Mouse (Mus musculus) cerebellum, adult 9-10 months (tissue): ENCODE data around the gene Rad50.

ENCODE experiments used
- DNase-seq: peaks from one replicate; pipeline ENCODE4 v3.0.0; 2022

The Rad50 gene

DNA sequence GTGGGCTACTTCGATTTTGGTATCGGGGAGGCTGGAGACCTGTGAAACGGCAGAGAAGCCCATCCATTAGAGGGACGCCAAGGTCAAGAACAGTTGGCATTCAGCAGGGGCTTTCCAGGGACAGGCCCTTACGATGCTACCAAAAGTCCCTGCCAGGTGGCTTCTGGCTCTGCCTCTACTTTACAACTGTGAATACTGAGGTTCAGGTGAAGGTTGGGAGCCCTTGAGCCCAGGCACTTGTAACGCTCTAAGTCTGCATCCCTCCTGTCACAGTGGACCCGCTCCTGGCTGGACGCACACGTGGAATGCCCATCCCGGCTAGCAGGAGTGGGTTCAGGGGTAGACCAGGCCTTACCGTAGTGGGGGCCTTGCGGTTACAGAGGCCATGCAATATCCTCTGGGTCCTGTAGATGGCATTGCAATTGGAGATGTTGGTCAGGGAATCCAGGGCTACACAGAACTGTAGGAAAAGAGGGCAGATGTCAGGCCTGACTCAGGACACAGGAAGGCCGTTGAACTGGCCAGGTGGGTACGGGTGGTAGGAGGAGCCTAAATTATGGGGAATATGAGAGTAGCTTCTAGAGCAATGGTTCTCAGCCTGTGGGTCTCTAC lies 74.9 kb downstream of the Rad50 start:
- no peak for DNase-seq

DNA sequence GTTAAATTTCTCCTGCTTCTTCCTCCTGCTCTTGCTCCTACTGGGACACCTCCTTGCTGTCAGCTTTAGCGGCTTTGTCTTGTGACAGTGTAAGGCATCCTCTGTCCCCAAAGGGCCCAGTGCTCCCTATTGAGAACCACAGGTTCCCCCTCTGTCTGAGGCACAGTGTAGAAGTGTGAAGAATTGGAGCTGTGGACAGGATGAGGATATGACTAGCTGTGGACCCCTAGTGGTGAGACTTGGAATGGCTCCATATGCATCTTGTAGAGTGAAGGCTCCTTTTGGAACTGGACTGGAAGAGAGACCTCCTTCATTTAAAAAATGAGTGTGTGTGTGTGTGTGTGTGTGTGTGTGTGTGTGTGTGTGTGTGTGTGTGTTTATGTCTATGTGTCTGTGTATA lies 79.3 kb downstream of the Rad50 start:
- DNase-seq = peak; percentile 86

GRCm38 (mm10) chr11:53626802-53627373 lies 80.2 kb downstream of the Rad50 start:
- no peak for DNase-seq

DNA sequence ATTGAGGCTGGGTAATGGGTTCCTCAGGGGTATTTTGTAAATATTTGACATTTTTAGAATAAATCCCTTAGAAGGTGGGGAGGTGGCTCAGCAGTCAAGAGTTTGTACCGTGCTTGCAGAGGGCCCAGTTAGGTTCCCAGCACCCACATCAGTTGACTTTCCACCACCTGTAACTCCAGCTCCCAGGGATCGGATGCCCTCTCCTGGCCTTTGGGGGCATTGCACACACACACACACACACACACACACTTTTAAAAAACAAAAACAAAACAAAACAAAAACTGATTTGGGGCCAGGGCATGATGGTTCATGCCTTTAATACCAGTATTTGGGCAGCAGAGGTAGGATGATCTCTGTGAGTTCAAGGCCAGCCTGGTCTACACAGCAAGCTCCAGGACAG lies 83.0 kb downstream of the Rad50 start:
- no peak for DNase-seq

GRCm38 (mm10) chr11:53623573-53623972 lies 83.5 kb downstream of the Rad50 start:
- DNase-seq = no peak

DNA sequence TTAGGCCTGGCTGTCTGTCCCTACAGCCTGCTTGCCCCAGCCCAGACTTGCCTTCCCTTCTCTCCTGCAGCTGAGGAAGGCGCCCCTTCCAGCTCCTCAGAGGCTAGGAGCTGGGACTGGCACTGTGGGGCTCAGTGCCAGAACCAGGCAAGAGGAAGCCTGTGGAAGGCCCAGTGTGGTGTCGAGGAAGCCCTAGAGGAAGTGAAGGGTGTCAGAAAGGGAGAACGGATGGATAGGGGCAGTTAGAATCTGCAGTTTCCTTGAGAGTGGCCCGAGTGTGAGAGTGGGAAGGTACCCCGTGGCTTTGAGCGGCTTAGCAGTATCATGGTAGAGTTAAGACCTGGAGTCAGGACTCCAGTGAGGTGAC lies 84.7 kb downstream of the Rad50 start:
- no peak for DNase-seq

- DNase-seq = no peak
Observed at GRCm38 (mm10) chr11:53621582-53622439, 85.3 kb downstream of the Rad50 start.

GRCm38 (mm10) chr11:53620094-53620493 lies 87.0 kb downstream of the Rad50 start:
- no peak for DNase-seq

GRCm38 (mm10) chr11:53619428-53619827 lies 87.7 kb downstream of the Rad50 start:
- no peak for DNase-seq

GRCm38 (mm10) chr11:53618619-53619198 lies 88.4 kb downstream of the Rad50 start, which contains the start of gene Il4:
TSS of gene Il4 (minus strand) at chr11:53618669.
- no peak for DNase-seq

DNA sequence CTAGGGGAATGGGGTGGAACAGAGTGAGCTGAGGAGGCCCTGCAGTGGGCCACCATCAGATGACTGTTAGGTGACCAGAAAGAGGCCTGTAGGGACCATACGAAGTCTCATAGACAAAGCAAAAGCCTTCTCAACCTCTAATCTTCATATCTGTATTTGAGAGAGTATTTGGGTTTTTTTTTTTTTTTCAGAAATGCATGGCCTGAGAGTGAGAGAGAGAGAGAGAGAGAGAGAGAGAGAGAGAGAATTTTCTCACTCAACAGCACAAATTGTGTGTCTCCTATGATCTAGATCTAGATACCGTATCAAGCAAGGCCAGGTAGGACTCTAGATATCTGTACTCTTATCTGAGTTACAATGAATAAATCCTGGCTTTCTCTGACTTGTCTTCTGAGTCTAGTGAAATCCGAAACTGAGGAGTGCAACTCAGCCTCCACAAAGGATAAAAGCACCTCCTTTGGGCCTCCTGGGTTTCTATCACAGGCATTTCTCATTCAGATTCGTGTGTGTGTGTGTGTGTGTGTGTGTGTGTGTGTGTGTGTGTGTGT lies 89.5 kb downstream of the Rad50 start:
- no peak for DNase-seq

DNA sequence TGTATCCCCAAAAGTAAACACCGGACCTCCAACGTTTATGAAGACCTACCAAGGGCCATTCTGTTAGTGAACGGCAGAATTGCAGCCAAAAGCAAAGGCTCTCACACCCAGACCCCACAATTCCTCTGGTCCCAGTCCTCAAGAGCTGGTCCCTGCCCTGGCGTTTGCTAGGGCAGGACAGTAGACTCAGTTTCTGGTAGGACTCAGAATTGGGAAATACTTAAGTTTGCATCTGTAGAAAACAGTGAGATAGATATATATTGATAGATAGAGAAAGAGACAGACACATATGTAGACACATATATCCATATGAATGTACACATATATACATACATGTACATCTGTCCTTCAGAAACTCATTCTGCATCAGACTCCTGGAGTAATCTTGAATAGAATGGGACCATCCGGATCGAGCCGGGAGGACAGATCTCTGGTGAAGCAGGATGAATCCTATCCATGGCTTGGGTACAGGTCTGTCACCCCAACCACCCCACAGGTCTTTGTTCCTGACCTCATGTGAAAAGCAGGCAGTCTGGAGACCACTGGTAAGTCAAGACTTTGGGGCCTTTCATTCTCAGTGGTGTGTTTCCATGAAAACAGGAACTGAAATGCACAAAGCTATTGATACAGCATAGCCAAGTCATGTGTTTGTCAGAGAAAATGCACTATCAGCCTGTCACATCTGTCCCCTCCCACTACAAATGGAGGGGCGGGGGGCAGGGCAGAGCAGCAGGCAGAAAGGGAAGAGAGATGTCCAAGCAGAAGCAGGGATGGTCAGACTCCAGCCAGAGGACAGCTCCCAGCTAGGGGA lies 90.2 kb downstream of the Rad50 start:
- DNase-seq = no peak

- DNase-seq = no peak
Observed at GRCm38 (mm10) chr11:53615575-53615974, 91.5 kb downstream of the Rad50 start.

- DNase-seq = no peak
Observed at GRCm38 (mm10) chr11:53615172-53615571, 91.9 kb downstream of the Rad50 start.

GRCm38 (mm10) chr11:53609672-53610071 lies 97.4 kb downstream of the Rad50 start:
- no peak for DNase-seq

DNA sequence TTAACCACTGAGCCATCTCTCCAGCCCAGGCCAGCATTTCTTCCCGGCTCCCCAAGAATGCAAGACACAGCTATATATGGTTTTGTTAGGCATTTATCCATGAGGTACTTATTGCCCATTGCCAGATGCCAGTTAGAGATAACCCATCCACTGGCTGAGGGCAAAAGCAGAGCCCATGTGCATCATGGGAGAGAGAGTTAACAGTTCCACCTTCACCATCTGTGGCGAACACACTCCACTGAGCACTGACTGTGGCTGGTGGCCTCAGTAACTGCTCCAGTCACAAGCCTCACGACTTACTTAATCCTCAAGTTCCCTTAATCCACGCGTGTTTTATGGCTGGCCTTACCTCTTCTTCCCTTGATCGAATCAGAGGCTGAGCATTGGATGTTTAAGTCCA lies 97.9 kb downstream of the Rad50 start:
- no peak for DNase-seq

DNA sequence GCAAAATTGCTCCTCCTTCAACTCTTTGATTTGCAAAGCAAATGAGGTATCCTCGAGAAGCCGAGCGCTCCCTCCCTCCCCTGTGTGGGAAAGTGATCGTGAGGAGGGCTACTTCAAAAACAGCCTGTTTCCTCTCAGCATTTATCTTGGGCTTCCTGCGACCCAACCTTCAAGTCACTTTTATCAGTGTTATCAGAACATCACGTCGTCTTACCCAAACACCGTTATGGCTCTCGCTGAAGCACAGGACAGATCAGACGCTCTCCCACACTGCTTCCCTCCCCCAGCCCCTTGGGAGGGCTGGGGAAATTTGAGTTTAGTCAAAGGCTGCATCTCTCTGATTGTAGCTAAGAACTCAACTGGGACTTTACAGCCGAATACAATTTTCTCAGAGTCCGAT lies 101.5 kb downstream of the Rad50 start:
- no peak for DNase-seq

- no peak for DNase-seq
Observed at GRCm38 (mm10) chr11:53604983-53605382, 102.1 kb downstream of the Rad50 start.
